Mouse (Mus musculus) olfactory bulb, adult 2 months (tissue): Measurements from ENCODE around the gene Peak1. TPM values are rescaled to one million over a fixed set of nuclear protein-coding genes. Genes with fewer than 3 reads are reported as not detected.

Experiments
- H3K27ac ChIP-seq: fragments of 200-500 bp; 2 replicates; pipeline ENCODE4 v1.5.1; 2012; ENCODE audit warnings: low read depth, low read length; ENCODE audit not compliant: insufficient read depth
- H3K4me1 ChIP-seq: fragments of 200-500 bp; 2 replicates; pipeline ENCODE4 v1.6.1; 2012; ENCODE audit warnings: low read length; ENCODE audit not compliant: control insufficient read depth, insufficient read depth
- H3K4me3 ChIP-seq: fragments of 200-500 bp; 2 replicates; pipeline ENCODE4 v1.5.1; 2012; ENCODE audit warnings: mild to moderate bottlenecking, low read depth, low read length, moderate library complexity; ENCODE audit not compliant: insufficient read depth
- CTCF ChIP-seq: fragments of 200-500 bp; IDR thresholded peaks from 2 replicates; pipeline ENCODE4 v1.5.1; 2012; ENCODE audit warnings: low read depth, mild to moderate bottlenecking, low read length, moderate library complexity; ENCODE audit not compliant: insufficient read depth
- POLR2A ChIP-seq: fragments of 200-500 bp; IDR thresholded peaks from 2 replicates; pipeline ENCODE4 v1.6.1; 2012; ENCODE audit warnings: mild to moderate bottlenecking, low read depth, low read length, moderate library complexity; ENCODE audit not compliant: insufficient read depth
- WGBS: fragments of 180-500 bp; shearing (Covaris S2); methylation state at CpG from one replicate; pipeline ENCODE4 v1.1.7; 2018; 5-methylcytosine and 5-hydroxymethylcytosine counted together
- polyA plus RNA-seq: library from polyadenylated mRNA; stranded (reverse); fragments of >200 nt; gene quantifications from 2 replicates; pipeline ENCODE4 v1.2.4, GENCODE M21; 2012; ENCODE audit warnings: low replicate concordance; ENCODE audit not compliant: missing spikeins, insufficient read depth, insufficient read length

Peak1 gene
- polyA plus RNA-seq, 1 experiment: not detected

- no peak overlapping the region for H3K27ac ChIP-seq
- TF ChIP-seq POLR2A (no peak), CTCF (no peak)
- WGBS: 88% methylated on average over 3 of the region's 3 CpGs
- peaks cover 3% of the 10 kb centered on the region; the same call in 1 of the 2 replicates for H3K4me1 ChIP-seq
- no peak overlapping the region for H3K4me3 ChIP-seq
Observed at GRCm38 (mm10) chr9:56392857-56393256, 25.0 kb downstream of the Peak1 start.

GRCm38 (mm10) chr9:56382786-56383185, 35.1 kb downstream of the Peak1 start:
- WGBS: 50% methylated on average over 1 of the region's 1 CpGs
- Histone ChIP-seq H3K4me3 (no peak overlapping the region), H3K4me1 (no peaks in the 10 kb centered on the region), H3K27ac (no peak overlapping the region)
- TF ChIP-seq CTCF (no peak), POLR2A (no peak)

GRCm38 (mm10) chr9:56374401-56374800, 43.5 kb downstream of the Peak1 start:
- 70% methylated on average over 4 of the region's 4 CpGs for WGBS
- TF ChIP-seq POLR2A: no peak
- no peak for TF ChIP-seq CTCF
- no peak overlapping the region for H3K27ac ChIP-seq
- H3K4me1 ChIP-seq: no peaks in the 10 kb centered on the region
- H3K4me3 ChIP-seq: no peak overlapping the region

- H3K4me1 ChIP-seq: no peaks in the 10 kb centered on the region
- TF ChIP-seq POLR2A (no peak), CTCF (no peak)
- no peak overlapping the region for H3K27ac ChIP-seq
- WGBS: 68% methylated on average over 5 of the region's 5 CpGs
- H3K4me3 ChIP-seq: no peak overlapping the region
Observed at GRCm38 (mm10) chr9:56370710-56371109, 47.2 kb downstream of the Peak1 start.

- TF ChIP-seq CTCF: no peak
- no peak for TF ChIP-seq POLR2A
- WGBS: 74% methylated on average over 3 of the region's 3 CpGs
- no peak overlapping the region for H3K4me3 ChIP-seq
Observed at GRCm38 (mm10) chr9:56368814-56369213, 49.1 kb downstream of the Peak1 start.

GRCm38 (mm10) chr9:56363306-56363705, 54.6 kb downstream of the Peak1 start:
- Histone ChIP-seq H3K27ac (no peak overlapping the region), H3K4me3 (no peak overlapping the region), H3K4me1 (no peaks in the 10 kb centered on the region)
- TF ChIP-seq CTCF: no peak
- no peak for TF ChIP-seq POLR2A
- WGBS: 93% methylated on average over 3 of the region's 3 CpGs

More at GRCm38 (mm10) chr9:56368814-56369213, 49.1 kb downstream of the Peak1 start:
- H3K4me1 ChIP-seq: no peaks in the 10 kb centered on the region
- no peak overlapping the region for H3K27ac ChIP-seq

- 85% methylated on average over 3 of the region's 3 CpGs for WGBS
- Histone ChIP-seq H3K27ac (no peak overlapping the region), H3K4me1 (no peaks in the 10 kb centered on the region), H3K4me3 (no peak overlapping the region)
- no peak for TF ChIP-seq POLR2A
- no peak for TF ChIP-seq CTCF
Observed at GRCm38 (mm10) chr9:56359261-56359660, 58.6 kb downstream of the Peak1 start.

- H3K4me3 ChIP-seq: no peak overlapping the region
- 95% methylated on average over 5 of the region's 5 CpGs for WGBS
- TF ChIP-seq POLR2A (no peak), CTCF (no peak)
- no peak overlapping the region for H3K27ac ChIP-seq
- H3K4me1 ChIP-seq: no peaks in the 10 kb centered on the region
Observed at GRCm38 (mm10) chr9:56355186-56355585, 62.7 kb downstream of the Peak1 start.

GRCm38 (mm10) chr9:56346321-56346720, 71.5 kb downstream of the Peak1 start:
- no peak overlapping the region for H3K4me3 ChIP-seq
- H3K27ac ChIP-seq: no peak overlapping the region
- no peaks in the 10 kb centered on the region for H3K4me1 ChIP-seq
- 84% methylated on average over 6 of the region's 6 CpGs for WGBS
- TF ChIP-seq CTCF (no peak), POLR2A (no peak)

GRCm38 (mm10) chr9:56339426-56340195, 78.3 kb downstream of the Peak1 start:
- WGBS: 39% methylated on average over 1 of the region's 1 CpGs
- no peak for TF ChIP-seq CTCF
- no peak for TF ChIP-seq POLR2A
- H3K4me1 ChIP-seq: no peaks in the 10 kb centered on the region
- H3K27ac ChIP-seq: no peak overlapping the region
- H3K4me3 ChIP-seq: no peak overlapping the region
